Mouse (Mus musculus): ENCODE measurements around the gene Tanc2.

GRCm38 (mm10) chr11:105908926-105909325 is 319.1 kb downstream of the Tanc2 start:
- TF ChIP-seq EP300 (optimal IDR thresholded peaks at IDR 0.05), result no peak
- TF ChIP-seq CTCF (IDR thresholded peaks at IDR 0.05; ENCODE audit: low read depth), result no peak

Data from stomach, postnatal 0 days (tissue).